In the genomic region with DNA sequence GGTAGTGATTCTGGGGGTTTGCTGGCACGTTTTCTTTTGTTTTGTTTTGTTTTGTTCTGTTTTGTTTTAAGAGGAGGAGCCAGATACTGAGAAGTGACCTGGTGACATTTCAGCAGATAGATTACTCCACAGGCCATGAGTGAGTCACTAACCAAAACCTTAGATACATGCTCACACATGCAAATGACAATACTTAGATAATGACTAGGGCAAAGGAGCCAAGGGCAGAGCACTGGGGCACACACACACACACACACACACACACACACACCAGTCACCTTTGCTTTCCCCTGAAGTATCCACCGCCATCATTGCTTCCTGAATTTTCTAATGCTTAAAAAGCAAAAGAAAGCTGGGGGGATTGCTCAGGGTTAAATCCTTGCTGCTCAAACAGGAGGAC, we compare ENCODE assay signal across 34 mouse cellular contexts. TPM values are rescaled to one million over a fixed set of nuclear protein-coding genes. Genes with fewer than 3 reads are reported as not detected.
"Had no signal": no experiment of that assay in that cellular context is flagged by ENCODE, and none has a peak within 500 bp of the region (broad histone marks: within the 10 kb centered on the region; RNA-seq: fewer than 3 reads in every experiment).

No protein-coding gene starts in this region.

- H3K27ac ChIP-seq: heart, embryonic 13.5 days; heart, embryonic 15.5 days; hindbrain, embryonic 10.5 days; hindbrain, embryonic 12.5 days; hindbrain, embryonic 13.5 days; hindbrain, embryonic 14.5 days; hindbrain, embryonic 15.5 days; hindbrain, postnatal 0 days; intestine, embryonic 15.5 days; kidney, embryonic 15.5 days; kidney, postnatal 0 days; layer of hippocampus, adult 2 months; left cerebral cortex, adult 2 months had no signal

- H3K9me3 ChIP-seq: heart, embryonic 12.5 days; heart, embryonic 13.5 days; heart, embryonic 15.5 days; hindbrain, embryonic 10.5 days; hindbrain, embryonic 12.5 days; hindbrain, embryonic 15.5 days; intestine, embryonic 15.5 days; kidney, embryonic 15.5 days had no signal

- H3K4me2 ChIP-seq: heart, embryonic 11.5 days; heart, embryonic 12.5 days; heart, embryonic 13.5 days; heart, embryonic 15.5 days; hindbrain, embryonic 12.5 days; hindbrain, embryonic 13.5 days; hindbrain, embryonic 14.5 days; hindbrain, embryonic 15.5 days; intestine, embryonic 15.5 days; kidney, embryonic 15.5 days had no signal

- ATAC-seq: hindbrain, embryonic 16.5 days; hindbrain, postnatal 0 days; intestine, embryonic 15.5 days; intestine, embryonic 16.5 days; intestine, postnatal 0 days had no signal

- H3K27me3 ChIP-seq: heart, embryonic 12.5 days; heart, embryonic 13.5 days; heart, embryonic 15.5 days; hindbrain, embryonic 12.5 days; hindbrain, embryonic 13.5 days; hindbrain, embryonic 15.5 days; intestine, embryonic 15.5 days; kidney, embryonic 15.5 days had no signal

- H3K36me3 ChIP-seq: heart, embryonic 12.5 days; heart, embryonic 13.5 days; heart, embryonic 15.5 days; hindbrain, embryonic 10.5 days; hindbrain, embryonic 12.5 days; hindbrain, embryonic 13.5 days; hindbrain, embryonic 15.5 days; intestine, embryonic 15.5 days; kidney, embryonic 15.5 days had no signal

- DNase-seq: heart, postnatal 10 days; heart, postnatal 36 days; heart, postnatal 4 days; kidney, adult 11 months; kidney, adult 18-20 months; kidney, adult 2 months; kidney, adult 8-10 months; kidney, adult 9 months; kidney, postnatal 10 days; kidney, postnatal 14 days; kidney, postnatal 25 days; kidney, postnatal 36 days; kidney, postnatal 4 days; layer of hippocampus, adult 9-11 months; layer of hippocampus, postnatal 36 days had no signal

- H3K9ac ChIP-seq: heart, embryonic 12.5 days; heart, embryonic 13.5 days; heart, embryonic 15.5 days; hindbrain, embryonic 12.5 days; hindbrain, embryonic 13.5 days; hindbrain, embryonic 14.5 days; hindbrain, embryonic 15.5 days; intestine, embryonic 15.5 days; kidney, embryonic 15.5 days had no signal

- H3K4me3 ChIP-seq: heart, embryonic 12.5 days; heart, embryonic 13.5 days; heart, embryonic 15.5 days; hindbrain, embryonic 10.5 days; hindbrain, embryonic 12.5 days; hindbrain, embryonic 13.5 days; hindbrain, embryonic 15.5 days; intestine, embryonic 15.5 days; kidney, embryonic 15.5 days; layer of hippocampus, adult 2 months; left cerebral cortex, adult 2 months had no signal

- H3K4me1 ChIP-seq: heart, embryonic 12.5 days; heart, embryonic 13.5 days; heart, embryonic 15.5 days; hindbrain, embryonic 15.5 days; intestine, embryonic 15.5 days; kidney, embryonic 15.5 days had no signal

RNA-seq across cellular contexts. Expression of gene Sod3, which starts 52.9 kb away (rescaled TPM):
- total RNA-seq: hematopoietic stem cell, adult 5-6 weeks had no signal
